Mouse (Mus musculus): ENCODE results near the gene Gls. TPM values are rescaled to one million over a fixed set of nuclear protein-coding genes. Genes with fewer than 3 reads are reported as not detected.

Gene Gls
- polyA plus RNA-seq, 1 experiment: 89.5 TPM

GRCm38 (mm10) chr1:52149934-52150346, 83.1 kb downstream of the Gls start:
- H3K4me3 ChIP-seq (ENCODE audit: insufficient read depth, low read length): no peak overlapping the region
- no peak for TF ChIP-seq CTCF (IDR thresholded peaks at IDR 0.05; ENCODE audit: low read depth, low read length)
- no peak for TF ChIP-seq POLR2A (IDR thresholded peaks at IDR 0.05; ENCODE audit: borderline replicate concordance, low read depth, low read length)
- H3K27ac ChIP-seq (ENCODE audit: insufficient read depth, low read depth, low read length): no peak overlapping the region
- no peaks in the 10 kb centered on the region for H3K4me1 ChIP-seq (ENCODE audit: control insufficient read depth, insufficient read depth, low read length)

- Histone ChIP-seq H3K4me1 (ENCODE audit: control insufficient read depth, insufficient read depth, low read length) (no peaks in the 10 kb centered on the region), H3K27ac (ENCODE audit: insufficient read depth, low read depth, low read length) (no peak overlapping the region), H3K4me3 (ENCODE audit: insufficient read depth, low read length) (no peak overlapping the region)
- no peak for TF ChIP-seq POLR2A (IDR thresholded peaks at IDR 0.05; ENCODE audit: borderline replicate concordance, low read depth, low read length)
- no peak for TF ChIP-seq CTCF (IDR thresholded peaks at IDR 0.05; ENCODE audit: low read depth, low read length)
Measured at GRCm38 (mm10) chr1:52148696-52149095, 84.3 kb downstream of the Gls start.

- TF ChIP-seq CTCF (IDR thresholded peaks at IDR 0.05; ENCODE audit: low read depth, low read length): no peak
- no peak for TF ChIP-seq POLR2A (IDR thresholded peaks at IDR 0.05; ENCODE audit: borderline replicate concordance, low read depth, low read length)
- Histone ChIP-seq H3K27ac (ENCODE audit: insufficient read depth, low read depth, low read length) (no peak overlapping the region), H3K4me1 (ENCODE audit: control insufficient read depth, insufficient read depth, low read length) (no peaks in the 10 kb centered on the region), H3K4me3 (ENCODE audit: insufficient read depth, low read length) (no peak overlapping the region)
Measured at GRCm38 (mm10) chr1:52148178-52148577, 84.9 kb downstream of the Gls start.

GRCm38 (mm10) chr1:52147431-52147830, 85.6 kb downstream of the Gls start:
- no peak for TF ChIP-seq POLR2A (IDR thresholded peaks at IDR 0.05; ENCODE audit: borderline replicate concordance, low read depth, low read length)
- no peak for TF ChIP-seq CTCF (IDR thresholded peaks at IDR 0.05; ENCODE audit: low read depth, low read length)
- H3K4me3 ChIP-seq (ENCODE audit: insufficient read depth, low read length): no peak overlapping the region
- no peak overlapping the region for H3K27ac ChIP-seq (ENCODE audit: insufficient read depth, low read depth, low read length)
- no peaks in the 10 kb centered on the region for H3K4me1 ChIP-seq (ENCODE audit: control insufficient read depth, insufficient read depth, low read length)

- TF ChIP-seq POLR2A (IDR thresholded peaks at IDR 0.05; ENCODE audit: borderline replicate concordance, low read depth, low read length): no peak
- TF ChIP-seq CTCF (IDR thresholded peaks at IDR 0.05; ENCODE audit: low read depth, low read length): 0 out of 2 replicates have a peak, but pooled peaks have one; percentile 1
- H3K27ac ChIP-seq (ENCODE audit: insufficient read depth, low read depth, low read length): no peak overlapping the region
- no peak overlapping the region for H3K4me3 ChIP-seq (ENCODE audit: insufficient read depth, low read length)
- peaks cover 8% of the 10 kb centered on the region for H3K4me1 ChIP-seq (ENCODE audit: control insufficient read depth, insufficient read depth, low read length)
Measured at GRCm38 (mm10) chr1:52146214-52146970, 86.6 kb downstream of the Gls start.

- TF ChIP-seq CTCF (IDR thresholded peaks at IDR 0.05; ENCODE audit: low read depth, low read length): no peak
- TF ChIP-seq POLR2A (IDR thresholded peaks at IDR 0.05; ENCODE audit: borderline replicate concordance, low read depth, low read length): no peak
- H3K4me3 ChIP-seq (ENCODE audit: insufficient read depth, low read length): no peak overlapping the region
- no peak overlapping the region for H3K27ac ChIP-seq (ENCODE audit: insufficient read depth, low read depth, low read length)
- H3K4me1 ChIP-seq (ENCODE audit: control insufficient read depth, insufficient read depth, low read length): peaks cover 11% of the 10 kb centered on the region
Measured at GRCm38 (mm10) chr1:52144907-52145306, 88.1 kb downstream of the Gls start.

- H3K4me1 ChIP-seq (ENCODE audit: control insufficient read depth, insufficient read depth, low read length): peaks cover 11% of the 10 kb centered on the region
- no peak for TF ChIP-seq CTCF (IDR thresholded peaks at IDR 0.05; ENCODE audit: low read depth, low read length)
- TF ChIP-seq POLR2A (IDR thresholded peaks at IDR 0.05; ENCODE audit: borderline replicate concordance, low read depth, low read length): no peak
- H3K27ac ChIP-seq (ENCODE audit: insufficient read depth, low read depth, low read length): no peak overlapping the region
- no peak overlapping the region for H3K4me3 ChIP-seq (ENCODE audit: insufficient read depth, low read length)
Measured at GRCm38 (mm10) chr1:52143596-52144156, 89.4 kb downstream of the Gls start.

- no peak overlapping the region for H3K4me3 ChIP-seq (ENCODE audit: insufficient read depth, low read length)
- peaks cover 11% of the 10 kb centered on the region for H3K4me1 ChIP-seq (ENCODE audit: control insufficient read depth, insufficient read depth, low read length)
- H3K27ac ChIP-seq (ENCODE audit: insufficient read depth, low read depth, low read length): no peak overlapping the region
- TF ChIP-seq POLR2A (IDR thresholded peaks at IDR 0.05; ENCODE audit: borderline replicate concordance, low read depth, low read length) (no peak), CTCF (IDR thresholded peaks at IDR 0.05; ENCODE audit: low read depth, low read length) (no peak)
Measured at GRCm38 (mm10) chr1:52143191-52143590, 89.8 kb downstream of the Gls start.

- H3K27ac ChIP-seq (ENCODE audit: insufficient read depth, low read depth, low read length): no peak overlapping the region
- no peak overlapping the region for H3K4me3 ChIP-seq (ENCODE audit: insufficient read depth, low read length)
- H3K4me1 ChIP-seq (ENCODE audit: control insufficient read depth, insufficient read depth, low read length): peaks cover 11% of the 10 kb centered on the region
- TF ChIP-seq CTCF (IDR thresholded peaks at IDR 0.05; ENCODE audit: low read depth, low read length) (no peak), POLR2A (IDR thresholded peaks at IDR 0.05; ENCODE audit: borderline replicate concordance, low read depth, low read length) (no peak)
Measured at GRCm38 (mm10) chr1:52142117-52142516, 90.9 kb downstream of the Gls start.

GRCm38 (mm10) chr1:52141482-52141881, 91.5 kb downstream of the Gls start:
- Histone ChIP-seq H3K27ac (ENCODE audit: insufficient read depth, low read depth, low read length) (peak overlapping the region; percentile 30), H3K4me3 (ENCODE audit: insufficient read depth, low read length) (no peak overlapping the region), H3K4me1 (ENCODE audit: control insufficient read depth, insufficient read depth, low read length) (peaks cover 11% of the 10 kb centered on the region)
- no peak for TF ChIP-seq POLR2A (IDR thresholded peaks at IDR 0.05; ENCODE audit: borderline replicate concordance, low read depth, low read length)
- TF ChIP-seq CTCF (IDR thresholded peaks at IDR 0.05; ENCODE audit: low read depth, low read length): no peak
